17 mouse cellular contexts compared by ENCODE assay signal in genomic region chr10:59547426-59547825, GRCm38 (mm10).
A peak's percentile ranks its signal among the peaks of the same experiment; 100 is the strongest.
DNase-seq lines count a peak whose midpoint lies in the region; ATAC-seq lines count a peak whose summit lies in the region.
"Had no signal": no experiment of that assay in that cellular context is flagged by ENCODE, and none has a peak within 500 bp of the region (broad histone marks: within the 10 kb centered on the region; RNA-seq: fewer than 3 reads in every experiment).

No protein-coding gene starts in this region.

- peak; percentile 16 for DNase-seq in hindbrain, embryonic 11.5 days (ENCODE audit: low spot score)
- DNase-seq in right cerebral cortex, adult 18-20 months = peak; percentile 38
- no peak for DNase-seq in right cerebral cortex, postnatal 14 days
- peak; percentile 20 for DNase-seq in embryo, embryonic 9.5 days (ENCODE audit: extremely low spot score)
- DNase-seq in ovary, postnatal 36 days (ENCODE audit: low spot score) = no peak
- no peak for DNase-seq in cerebellum, adult 18-20 months
- DNase-seq: adrenal gland, postnatal 36 days; cerebellum, postnatal 25 days; gastrocnemius, postnatal 14 days; heart, postnatal 14 days; kidney, postnatal 10 days had no signal

- no peak overlapping the region for H3K9ac ChIP-seq in hindbrain, embryonic 11.5 days (ENCODE audit: low read depth, low read length)
- no peak overlapping the region for H3K9ac ChIP-seq in hindbrain, embryonic 12.5 days
- H3K9ac ChIP-seq: embryonic facial prominence, embryonic 13.5 days; liver, embryonic 12.5 days; lung, embryonic 15.5 days; neural tube, embryonic 15.5 days had no signal

- H3K27ac ChIP-seq in hindbrain, embryonic 11.5 days (ENCODE audit: low read depth, low read length) = no peak overlapping the region
- H3K27ac ChIP-seq in hindbrain, embryonic 12.5 days = no peak overlapping the region
- H3K27ac ChIP-seq: embryonic facial prominence, embryonic 13.5 days; liver, embryonic 12.5 days; lung, embryonic 15.5 days; neural tube, embryonic 15.5 days had no signal

- H3K4me1 ChIP-seq in hindbrain, embryonic 11.5 days (replicated peaks; ENCODE audit: control insufficient read depth, insufficient read depth, low read length) = no peaks in the 10 kb centered on the region
- H3K4me1 ChIP-seq in hindbrain, embryonic 12.5 days = no peaks in the 10 kb centered on the region
- H3K4me1 ChIP-seq: neural tube, embryonic 15.5 days had no signal

- no peak overlapping the region for H3K4me2 ChIP-seq in hindbrain, embryonic 11.5 days (replicated peaks; ENCODE audit: low read depth, low read length)
- H3K4me2 ChIP-seq in hindbrain, embryonic 12.5 days (replicated peaks) = no peak overlapping the region
- H3K4me2 ChIP-seq: embryonic facial prominence, embryonic 13.5 days; liver, embryonic 12.5 days; lung, embryonic 15.5 days; neural tube, embryonic 15.5 days had no signal

- no peak for ATAC-seq in hindbrain, embryonic 11.5 days (ENCODE audit: low FRiP score)
- ATAC-seq in hindbrain, embryonic 12.5 days (ENCODE audit: low FRiP score) = no peak
- ATAC-seq: intestine, postnatal 0 days; liver, embryonic 12.5 days had no signal

- 20% methylated on average over 7 of the region's 7 CpGs for WGBS in hindbrain, embryonic 11.5 days
- WGBS in hindbrain, embryonic 12.5 days = 16% methylated on average over 7 of the region's 7 CpGs

- no peaks in the 10 kb centered on the region for H3K27me3 ChIP-seq in hindbrain, embryonic 11.5 days (ENCODE audit: control insufficient read depth, insufficient read depth, low read length)
- H3K27me3 ChIP-seq in hindbrain, embryonic 12.5 days = no peaks in the 10 kb centered on the region
- H3K27me3 ChIP-seq: embryonic facial prominence, embryonic 13.5 days; liver, embryonic 12.5 days; lung, embryonic 15.5 days; neural tube, embryonic 15.5 days had no signal

- no peak overlapping the region for H3K4me3 ChIP-seq in hindbrain, embryonic 11.5 days (ENCODE audit: low read depth, low read length)
- H3K4me3 ChIP-seq in hindbrain, embryonic 12.5 days = no peak overlapping the region
- H3K4me3 ChIP-seq: embryonic facial prominence, embryonic 13.5 days; liver, embryonic 12.5 days; lung, embryonic 15.5 days; neural tube, embryonic 15.5 days had no signal

- H3K36me3 ChIP-seq in hindbrain, embryonic 11.5 days (ENCODE audit: control insufficient read depth, insufficient read depth, low read length) = no peaks in the 10 kb centered on the region
- H3K36me3 ChIP-seq in hindbrain, embryonic 12.5 days = 0 out of 2 replicates have a peak, but pooled peaks cover 4% of the 10 kb centered on the region

- H3K9me3 ChIP-seq in hindbrain, embryonic 11.5 days (ENCODE audit: control insufficient read depth, low read length) = 0 out of 2 replicates have a peak, but pooled peaks cover 4% of the 10 kb centered on the region
- H3K9me3 ChIP-seq in hindbrain, embryonic 12.5 days (replicated peaks) = 0 out of 2 replicates have a peak, but pooled peaks cover 6% of the 10 kb centered on the region
- H3K9me3 ChIP-seq: liver, embryonic 12.5 days had no signal

Comparison
In these comparisons a context has a peak if more than half of its experiments do, and no peak if none do; other contexts are left out.
1. DNase-seq: peak in hindbrain, embryonic 11.5 days (single experiment), right cerebral cortex, adult 18-20 months (single experiment) and embryo, embryonic 9.5 days (single experiment); none in right cerebral cortex, postnatal 14 days (single experiment), ovary, postnatal 36 days (single experiment) and cerebellum, adult 18-20 months (0 of 2).